Mouse (Mus musculus) neutrophil, adult 5-6 weeks (primary cell): ENCODE data around the gene Gfi1b. TPM values are rescaled to one million over a fixed set of nuclear protein-coding genes. Genes with fewer than 3 reads are reported as not detected.

Experiments
- ATAC-seq: fragments of 151-379, 151-347 bp; 2 replicates; pipeline ENCODE4 v1.8.0; 2017; ENCODE audit warnings: mild to moderate bottlenecking, moderate TSS enrichment; ENCODE audit not compliant: insufficient number of reproducible peaks, poor library complexity, low FRiP score, severe bottlenecking; ENCODE audit errors: extremely low read depth
- total RNA-seq: library from RNA; stranded (forward); fragments of 200-1000 nt; gene quantifications from 2 replicates; pipeline ENCODE4 v1.2.3, GENCODE M21; 2017

Gfi1b gene
- total RNA-seq, 1 experiment from 2014 or later: 0.35 TPM

DNA sequence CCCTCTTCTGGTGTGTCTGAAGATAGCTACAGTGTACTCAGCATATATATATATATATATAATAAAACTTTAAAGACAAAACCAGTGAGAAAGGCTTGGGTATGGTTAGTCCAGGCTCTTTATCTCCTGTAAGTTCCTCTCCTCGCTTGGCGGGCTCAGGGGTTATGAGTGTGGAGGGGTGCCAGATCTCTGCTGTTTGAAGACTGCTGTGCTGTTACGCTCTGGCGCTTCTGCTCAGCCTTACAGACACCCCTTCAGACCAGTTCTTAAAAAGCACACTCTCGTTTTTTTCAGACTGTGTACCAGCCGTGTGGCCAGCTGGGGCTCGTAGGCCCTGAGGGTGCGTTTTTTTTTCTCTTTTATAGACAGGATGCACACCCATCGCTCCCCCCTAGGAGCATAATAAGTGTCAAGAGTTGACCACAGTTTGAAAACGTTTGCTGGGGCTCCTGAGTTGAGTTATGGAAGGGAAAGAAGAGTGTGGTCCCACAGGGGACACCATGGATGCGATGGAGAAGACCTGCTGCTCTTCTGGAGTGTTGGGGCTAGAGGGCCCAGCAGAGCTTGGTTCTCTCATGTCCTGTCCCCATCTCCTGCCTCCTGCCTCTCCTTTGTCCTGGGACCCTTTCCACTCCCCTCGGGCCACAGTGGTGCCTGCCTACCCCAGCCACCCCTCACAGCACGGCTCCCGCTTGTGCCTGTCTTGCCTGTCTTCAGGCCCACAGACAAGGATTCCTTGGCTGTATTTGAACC lies 15.8 kb downstream of the Gfi1b start:
- ATAC-seq: 0 out of 2 replicates have a peak, but pooled peaks have one; percentile 20

DNA sequence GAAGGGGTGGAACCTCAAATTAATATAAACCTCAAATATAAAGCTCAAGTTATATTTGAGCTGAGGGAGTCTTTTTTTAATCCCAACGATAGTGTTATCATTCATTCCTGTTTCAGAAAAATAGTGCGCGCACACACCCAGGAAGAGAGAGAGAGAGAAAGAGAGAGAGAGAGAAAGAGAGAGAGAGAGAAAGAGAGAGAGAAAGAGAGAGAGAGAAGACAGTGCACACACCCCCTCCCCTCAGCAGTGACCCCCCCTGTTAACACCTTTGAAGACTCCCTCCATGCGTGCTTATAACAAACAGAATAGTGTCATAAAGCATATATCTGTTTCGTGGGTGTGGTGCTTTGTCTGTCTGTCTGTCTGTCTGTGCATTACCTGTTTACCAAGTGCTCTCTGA lies 18.2 kb downstream of the Gfi1b start:
- no peak for ATAC-seq

DNA sequence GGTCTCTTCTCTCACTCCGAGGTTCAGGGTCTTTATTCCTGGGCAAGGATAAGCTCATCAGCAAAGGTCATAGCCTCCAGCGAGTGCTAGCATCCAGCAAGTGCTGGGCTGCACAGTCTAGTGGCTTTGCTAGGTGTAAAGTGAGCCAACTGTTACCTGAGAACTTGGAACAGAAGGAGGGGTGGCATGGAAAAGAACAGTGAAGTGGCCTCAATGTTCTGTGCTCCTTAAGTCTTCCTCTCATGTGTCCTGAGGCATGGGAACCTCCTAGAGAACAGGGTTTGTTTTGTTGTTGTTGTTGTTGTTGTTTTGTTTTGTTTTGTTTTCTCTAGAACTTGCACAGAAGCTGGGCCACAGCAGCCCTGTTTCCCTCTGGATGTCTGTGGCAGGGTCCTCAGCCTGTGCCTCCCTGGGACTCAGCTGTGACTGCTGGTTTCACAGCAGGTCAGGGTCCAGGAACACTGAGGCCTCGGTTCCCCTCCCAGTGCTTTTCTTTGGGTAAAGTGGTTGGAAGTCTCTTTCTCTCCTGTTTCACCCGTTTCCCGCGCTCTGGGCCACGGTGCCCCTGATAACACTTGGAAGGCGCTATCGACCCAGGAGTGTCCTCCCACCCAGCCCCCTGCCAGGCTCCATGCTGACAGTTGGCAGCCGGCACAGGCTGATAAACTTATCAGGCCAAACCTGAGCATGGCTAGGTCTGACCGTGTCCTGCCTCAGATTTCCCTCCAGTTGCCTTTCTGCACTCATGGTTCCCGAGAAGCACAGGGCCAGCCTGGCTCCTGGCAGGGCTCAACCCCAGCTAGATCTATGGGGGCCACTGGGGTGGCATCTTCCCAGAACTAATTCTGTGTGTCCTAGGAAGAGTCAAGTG lies 19.8 kb downstream of the Gfi1b start:
- ATAC-seq: no peak

GRCm38 (mm10) chr2:28599569-28599900 lies 22.2 kb downstream of the Gfi1b start:
- no peak for ATAC-seq

GRCm38 (mm10) chr2:28598692-28599568 lies 22.9 kb downstream of the Gfi1b start:
- ATAC-seq: no peak

- ATAC-seq: no peak
These were observed 23.8 kb downstream of the Gfi1b start for GRCm38 (mm10) chr2:28597733-28598547.

DNA sequence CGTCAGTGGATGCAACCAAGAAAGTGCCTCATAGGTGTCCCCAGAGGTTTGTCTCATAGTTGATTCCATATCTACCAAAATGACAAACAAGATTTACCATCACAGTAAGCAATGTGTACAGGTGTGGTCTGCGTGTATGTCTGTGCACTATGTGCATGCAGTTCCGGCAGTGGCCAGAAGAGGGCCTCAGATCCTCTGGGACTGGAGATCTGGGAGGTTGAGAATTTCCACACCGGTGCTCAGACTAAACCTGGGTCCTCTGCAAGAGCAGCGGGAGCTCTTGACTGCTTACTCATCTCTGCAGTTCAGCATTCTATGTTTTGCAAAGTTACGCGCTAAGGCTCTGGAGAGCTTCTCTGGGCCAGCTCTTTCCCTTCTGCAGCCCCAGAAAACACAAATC lies 24.8 kb downstream of the Gfi1b start:
- no peak for ATAC-seq

DNA sequence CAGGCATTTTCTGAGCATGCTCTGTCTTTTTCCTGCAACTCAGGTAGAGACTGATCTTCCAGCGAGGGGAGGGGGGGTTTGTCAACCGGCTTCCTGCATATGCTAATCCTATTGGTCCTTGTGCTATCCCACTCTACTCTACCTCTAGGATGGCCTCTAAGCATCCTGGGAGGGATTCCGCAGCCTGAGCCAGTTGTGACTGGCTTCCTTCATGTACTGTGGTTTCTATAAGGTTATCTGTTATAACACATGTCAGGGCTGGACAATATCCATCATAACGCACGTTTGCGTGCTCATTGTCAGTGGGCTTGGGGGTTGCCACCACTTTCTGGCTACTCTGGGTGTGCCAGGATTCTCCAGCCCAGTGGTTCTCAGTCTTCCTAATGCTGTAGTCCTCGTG lies 25.8 kb downstream of the Gfi1b start:
- no peak for ATAC-seq

- ATAC-seq: peak; percentile 78
These were observed 29.0 kb downstream of the Gfi1b start for GRCm38 (mm10) chr2:28592809-28593208.

DNA sequence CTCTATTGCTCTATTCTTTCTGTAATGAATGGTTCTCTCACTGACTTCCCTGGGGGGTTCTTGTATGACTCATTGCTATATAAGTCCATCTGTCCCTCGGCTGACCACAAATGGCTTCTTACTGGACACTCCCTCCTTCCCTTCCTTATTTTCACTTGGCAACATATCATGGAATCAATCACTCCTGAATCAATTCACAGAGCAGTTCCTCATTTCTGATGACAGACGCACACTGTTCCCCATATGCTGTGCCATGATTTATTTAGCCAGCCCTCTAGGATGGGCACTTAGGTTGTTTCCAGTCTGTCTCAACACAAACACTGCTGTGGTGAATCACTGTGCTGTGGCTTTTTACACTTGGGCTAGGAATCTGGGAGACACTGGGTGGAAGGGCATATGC lies 30.3 kb downstream of the Gfi1b start:
- ATAC-seq: no peak

DNA sequence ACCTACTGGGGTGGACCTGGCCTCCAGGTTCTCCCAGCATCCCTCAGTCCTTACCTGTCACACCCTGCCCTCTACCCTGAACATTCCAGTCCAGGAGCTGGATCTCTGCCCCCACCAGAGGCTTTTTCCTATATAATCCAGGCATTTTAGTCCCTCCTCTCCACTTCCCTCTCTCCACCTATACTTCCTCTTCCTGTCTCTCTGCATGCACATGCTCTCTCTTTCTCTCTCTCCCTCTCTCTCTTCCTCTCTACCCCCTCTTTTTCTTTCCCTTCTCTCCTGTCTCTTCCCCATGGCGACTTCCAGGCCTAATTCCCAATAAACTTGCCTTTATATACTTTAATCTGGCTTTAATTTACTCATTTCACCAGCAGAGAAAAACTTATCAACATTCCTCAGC lies 33.2 kb downstream of the Gfi1b start:
- no peak for ATAC-seq

DNA sequence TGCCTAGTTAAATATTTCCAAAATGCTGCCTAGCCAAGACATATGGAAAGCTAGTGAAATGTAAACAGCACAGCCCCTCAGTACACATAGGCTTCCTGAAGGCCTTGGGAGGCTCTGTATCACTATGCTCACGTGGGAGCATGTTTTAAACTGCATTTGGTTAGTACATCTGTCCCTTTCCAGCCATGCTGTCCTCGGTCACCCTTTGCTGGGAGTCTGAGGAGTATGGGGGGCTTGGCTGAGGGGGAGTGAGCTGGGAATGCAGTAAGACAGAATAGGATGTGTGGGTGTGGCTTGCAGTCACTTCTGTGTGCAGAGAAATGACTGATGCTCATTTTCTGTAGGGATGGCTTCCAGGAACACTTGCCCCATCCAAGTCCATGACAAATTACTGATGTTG lies 36.1 kb downstream of the Gfi1b start:
- ATAC-seq: no peak

- ATAC-seq: peak; percentile 89
These were observed 36.7 kb downstream of the Gfi1b start for GRCm38 (mm10) chr2:28585043-28585571.

DNA sequence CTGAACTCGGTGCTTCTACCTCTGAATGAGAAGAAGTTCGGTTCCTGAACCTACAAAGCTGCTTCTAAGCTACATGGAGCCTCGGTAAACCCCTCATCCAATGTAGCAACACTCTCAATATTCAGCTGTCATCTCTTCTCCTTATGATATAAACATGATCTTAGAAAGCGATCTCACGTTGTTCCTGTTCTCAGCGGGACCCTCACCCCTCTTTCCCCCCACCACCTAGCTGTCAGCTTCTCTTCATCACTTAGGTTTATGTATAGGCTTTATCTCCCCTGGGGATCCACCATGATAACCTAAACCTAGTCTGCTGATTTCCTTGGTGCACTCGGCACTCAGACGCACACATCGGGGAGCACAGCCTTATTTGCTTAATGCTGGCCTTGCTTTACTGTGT lies 38.1 kb downstream of the Gfi1b start, which contains the start of gene Gtf3c5:
Gene Gtf3c5 (minus strand): TSS at position 101 of the 400 bp plus-strand sequence.
- ATAC-seq: no peak

DNA sequence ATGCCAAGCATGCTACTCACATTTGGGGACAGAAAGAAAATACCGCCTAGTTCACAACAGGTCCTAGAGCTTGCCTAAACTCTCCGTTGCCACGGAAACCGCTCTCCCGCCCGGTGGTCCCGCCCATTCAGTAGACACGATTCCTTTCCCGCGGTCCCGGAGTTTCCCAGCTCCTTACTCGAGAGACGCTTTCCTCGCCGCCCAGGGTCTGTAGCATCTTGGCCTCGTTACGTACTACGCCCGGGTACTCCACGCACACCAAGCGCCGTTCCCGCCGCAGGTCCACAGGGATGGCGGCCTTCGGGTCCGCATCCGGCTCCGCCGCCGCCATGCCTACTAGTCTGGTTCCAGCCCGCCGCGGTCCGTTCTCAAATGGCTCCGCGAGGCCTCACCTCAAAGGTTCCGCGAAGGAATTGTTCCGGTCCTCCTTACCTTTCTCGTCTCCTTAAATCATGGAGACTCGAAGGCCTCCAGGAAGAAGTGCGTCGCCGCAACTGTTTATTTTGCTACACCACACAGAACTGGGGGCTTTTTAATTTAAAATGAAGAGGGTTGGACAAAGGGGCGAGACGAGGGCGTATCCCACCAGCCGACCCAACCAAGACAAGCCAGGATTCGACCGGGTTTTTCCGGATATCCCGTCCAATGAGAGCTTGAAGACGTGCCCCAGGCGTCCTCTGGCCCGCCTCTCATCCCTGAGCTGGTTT lies 39.0 kb downstream of the Gfi1b start:
- peak; percentile 70 for ATAC-seq

DNA sequence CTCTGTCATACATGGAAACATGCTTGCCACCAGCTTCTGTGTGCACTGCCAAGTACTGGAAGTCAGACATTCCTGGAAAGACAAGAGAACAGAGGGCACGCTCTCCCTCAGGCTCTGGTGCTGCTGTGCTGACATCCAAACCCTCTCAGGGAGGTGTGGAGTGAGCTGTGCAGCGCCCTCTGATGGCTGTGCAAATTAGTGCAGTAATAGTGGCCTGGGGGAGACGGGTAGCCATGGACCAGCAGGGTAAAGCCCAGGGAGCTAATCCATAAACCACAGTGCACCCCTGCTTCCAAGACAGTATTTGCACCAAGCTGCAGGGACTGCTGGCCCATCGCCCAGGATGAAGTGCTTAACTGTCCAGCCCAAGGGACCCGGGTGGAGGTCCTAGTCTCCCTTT lies 43.8 kb downstream of the Gfi1b start:
- no peak for ATAC-seq

GRCm38 (mm10) chr2:28576815-28577214 lies 45.0 kb downstream of the Gfi1b start:
- no peak for ATAC-seq

GRCm38 (mm10) chr2:28575341-28575740 lies 46.4 kb downstream of the Gfi1b start:
- no peak for ATAC-seq
